Mouse (Mus musculus): ENCODE measurements around the gene Ttc25. TPM values are rescaled to one million over a fixed set of nuclear protein-coding genes. Genes with fewer than 3 reads are reported as not detected.

The Ttc25 gene
- polyA plus RNA-seq, 1 experiment: 0.71 TPM

DNA sequence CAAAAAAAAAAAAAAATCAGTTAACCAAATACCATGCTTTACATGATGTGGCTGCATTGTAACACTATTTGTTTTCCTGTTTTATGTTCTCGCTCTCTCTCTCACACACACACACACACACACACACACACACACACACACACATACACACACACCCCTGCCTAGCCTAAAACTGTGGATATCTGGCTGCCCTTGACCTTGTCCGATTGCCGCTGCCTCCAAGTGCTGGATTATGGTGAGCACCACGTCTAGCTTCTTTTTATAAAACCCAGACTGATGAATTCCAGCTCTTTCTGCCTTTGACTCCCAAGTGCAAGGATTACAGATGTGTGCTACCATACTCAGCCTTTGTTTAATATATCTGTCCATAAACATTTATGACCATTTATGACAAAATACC lies 72.1 kb downstream of the Ttc25 start:
- peaks cover 65% of the 10 kb centered on the region for H3K79me2 ChIP-seq (ENCODE audit: control insufficient read depth, insufficient read depth)
- TF ChIP-seq CEBPB (IDR thresholded peaks at IDR 0.05; ENCODE audit: insufficient read depth, poor library complexity, severe bottlenecking): no peak
- no peak for TF ChIP-seq E2F4 (IDR thresholded peaks at IDR 0.05; ENCODE audit: insufficient read depth)
- TF ChIP-seq USF1 (IDR thresholded peaks at IDR 0.05; ENCODE audit: low read depth): no peak
- TF ChIP-seq MYOG (IDR thresholded peaks at IDR 0.05; ENCODE audit: control insufficient read depth in 1 of 3, insufficient read depth in 1 of 3, insufficient read length in 2 of 3, low read depth in 2 of 3): no peak
- TF ChIP-seq POLR2AphosphoS2 (IDR thresholded peaks at IDR 0.05; ENCODE audit: insufficient read length, low read depth): no peak
- TF ChIP-seq MYOD1 (IDR thresholded peaks at IDR 0.05; ENCODE audit: control insufficient read depth in 1 of 3, insufficient read length in 2 of 3, low read depth in 2 of 3): no peak
- no peak overlapping the region for H3ac ChIP-seq (ENCODE audit: control insufficient read depth, insufficient read length)
- H3K4me2 ChIP-seq (ENCODE audit: low read depth): peak overlapping the region; percentile 96
- peaks cover 5% of the 10 kb centered on the region for H3K36me3 ChIP-seq (ENCODE audit: control insufficient read depth, insufficient read depth)
- H3K4me3 ChIP-seq: peak overlapping the region; percentile 98
- H3K27me3 ChIP-seq (ENCODE audit: control insufficient read depth, insufficient read depth, insufficient read length): no peaks in the 10 kb centered on the region

DNA sequence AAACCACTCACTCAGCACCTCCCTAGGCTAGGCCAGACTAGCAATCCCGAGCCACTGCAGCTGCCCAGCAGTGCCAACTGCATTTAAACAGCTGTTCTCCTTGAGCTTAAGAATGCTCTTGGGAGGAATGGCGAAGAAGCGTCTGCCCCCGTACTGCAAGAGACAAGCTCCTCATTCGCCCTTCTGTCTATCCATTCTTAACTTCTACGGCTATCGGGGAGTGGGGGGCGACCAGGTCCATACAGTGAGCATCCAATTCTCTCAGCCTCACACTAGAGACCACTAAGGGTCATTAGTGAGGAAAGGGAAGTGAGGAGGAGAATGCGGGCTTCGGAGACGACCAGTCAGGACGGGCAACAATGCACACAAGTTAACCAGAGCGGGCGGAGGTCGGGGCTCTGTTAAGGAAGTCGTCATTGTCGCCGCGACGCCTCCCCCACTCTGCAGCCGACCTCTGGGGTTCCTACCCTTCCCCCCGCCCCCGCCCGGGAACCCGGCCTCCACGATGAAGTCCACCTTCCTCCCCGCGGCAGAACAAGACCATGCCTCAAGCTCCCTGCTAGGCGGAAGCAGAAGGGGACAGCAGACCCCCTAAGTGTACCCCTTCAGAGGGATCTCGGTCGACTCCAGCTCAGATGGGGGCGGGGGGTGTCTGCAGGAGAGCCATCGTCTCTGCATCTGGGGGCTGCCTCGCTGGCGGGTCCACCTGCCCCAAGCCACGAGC lies 73.5 kb downstream of the Ttc25 start, which contains the start of gene Nkiras2:
Gene Nkiras2 (plus strand): TSS at position 484 of the 724 bp plus-strand sequence.
- H3K27me3 ChIP-seq (ENCODE audit: control insufficient read depth, insufficient read depth, insufficient read length): no peaks in the 10 kb centered on the region
- TF ChIP-seq POLR2A (IDR thresholded peaks at IDR 0.05; ENCODE audit: insufficient read length, low read depth): peak; percentile 26
- no peak for TF ChIP-seq E2F4 (IDR thresholded peaks at IDR 0.05; ENCODE audit: insufficient read depth)
- no peak for TF ChIP-seq USF1 (IDR thresholded peaks at IDR 0.05; ENCODE audit: low read depth)
- no peak for TF ChIP-seq MAX (IDR thresholded peaks at IDR 0.05; ENCODE audit: low read depth)
- peak; percentile 81 for TF ChIP-seq TCF12 (IDR thresholded peaks at IDR 0.05; ENCODE audit: insufficient read depth, poor library complexity, severe bottlenecking)
- peak; percentile 64 for TF ChIP-seq POLR2AphosphoS2 (IDR thresholded peaks at IDR 0.05; ENCODE audit: insufficient read length, low read depth)
- TF ChIP-seq MYOD1 (IDR thresholded peaks at IDR 0.05; ENCODE audit: control insufficient read depth in 1 of 3, insufficient read length in 2 of 3, low read depth in 2 of 3): peak; percentile 67 to 93 (median 89)
- TF ChIP-seq TCF3 (IDR thresholded peaks at IDR 0.05; ENCODE audit: insufficient read length, low read depth): peak; percentile 75
- no peak for TF ChIP-seq CEBPB (IDR thresholded peaks at IDR 0.05; ENCODE audit: insufficient read depth, poor library complexity, severe bottlenecking)
- TF ChIP-seq REST (IDR thresholded peaks at IDR 0.05; ENCODE audit: insufficient read depth, insufficient read length): no peak
- no peak for TF ChIP-seq SRF (IDR thresholded peaks at IDR 0.05; ENCODE audit: control insufficient read depth, insufficient read length, low read depth)
- peak; percentile 88 to 97 (median 94) for TF ChIP-seq MYOG (IDR thresholded peaks at IDR 0.05; ENCODE audit: control insufficient read depth in 1 of 3, insufficient read depth in 1 of 3, insufficient read length in 2 of 3, low read depth in 2 of 3)
- peak within 1 kb of the TSS; percentile 98 for H3K4me3 ChIP-seq
- peaks cover 51% of the 10 kb centered on the region for H3K79me2 ChIP-seq (ENCODE audit: control insufficient read depth, insufficient read depth)
- peaks cover 5% of the 10 kb centered on the region for H3K36me3 ChIP-seq (ENCODE audit: control insufficient read depth, insufficient read depth)
- H3ac ChIP-seq (ENCODE audit: control insufficient read depth, insufficient read length): peak within 1 kb of the TSS; percentile 40
- peak within 1 kb of the TSS; percentile 96 for H3K4me2 ChIP-seq (ENCODE audit: low read depth)

- peak overlapping the region; percentile 88 for H3K4me2 ChIP-seq (ENCODE audit: low read depth)
- peak overlapping the region; percentile 98 for H3K4me3 ChIP-seq
- H3ac ChIP-seq (ENCODE audit: control insufficient read depth, insufficient read length): peak overlapping the region; percentile 40
- H3K79me2 ChIP-seq (ENCODE audit: control insufficient read depth, insufficient read depth): peaks cover 48% of the 10 kb centered on the region
- TF ChIP-seq MYOG (IDR thresholded peaks at IDR 0.05; ENCODE audit: control insufficient read depth in 1 of 3, insufficient read depth in 1 of 3, insufficient read length in 2 of 3, low read depth in 2 of 3): peak in 1 of 3 experiments; percentile 18
- no peak for TF ChIP-seq USF1 (IDR thresholded peaks at IDR 0.05; ENCODE audit: low read depth)
- no peak for TF ChIP-seq REST (IDR thresholded peaks at IDR 0.05; ENCODE audit: insufficient read depth, insufficient read length)
- no peak for TF ChIP-seq E2F4 (IDR thresholded peaks at IDR 0.05; ENCODE audit: insufficient read depth)
- TF ChIP-seq SRF (IDR thresholded peaks at IDR 0.05; ENCODE audit: control insufficient read depth, insufficient read length, low read depth): no peak
- peak; percentile 81 for TF ChIP-seq POLR2A (IDR thresholded peaks at IDR 0.05; ENCODE audit: insufficient read length, low read depth)
- no peak for TF ChIP-seq MAX (IDR thresholded peaks at IDR 0.05; ENCODE audit: low read depth)
- no peak for TF ChIP-seq TCF12 (IDR thresholded peaks at IDR 0.05; ENCODE audit: insufficient read depth, poor library complexity, severe bottlenecking)
- peak; percentile 83 for TF ChIP-seq POLR2AphosphoS2 (IDR thresholded peaks at IDR 0.05; ENCODE audit: insufficient read length, low read depth)
- TF ChIP-seq TCF3 (IDR thresholded peaks at IDR 0.05; ENCODE audit: insufficient read length, low read depth): no peak
- TF ChIP-seq MYOD1 (IDR thresholded peaks at IDR 0.05; ENCODE audit: control insufficient read depth in 1 of 3, insufficient read length in 2 of 3, low read depth in 2 of 3): no peak
- no peak for TF ChIP-seq CEBPB (IDR thresholded peaks at IDR 0.05; ENCODE audit: insufficient read depth, poor library complexity, severe bottlenecking)
- peaks cover 5% of the 10 kb centered on the region for H3K36me3 ChIP-seq (ENCODE audit: control insufficient read depth, insufficient read depth)
- H3K27me3 ChIP-seq (ENCODE audit: control insufficient read depth, insufficient read depth, insufficient read length): no peaks in the 10 kb centered on the region
These were observed 74.1 kb downstream of the Ttc25 start for GRCm38 (mm10) chr11:100619485-100619975.

DNA sequence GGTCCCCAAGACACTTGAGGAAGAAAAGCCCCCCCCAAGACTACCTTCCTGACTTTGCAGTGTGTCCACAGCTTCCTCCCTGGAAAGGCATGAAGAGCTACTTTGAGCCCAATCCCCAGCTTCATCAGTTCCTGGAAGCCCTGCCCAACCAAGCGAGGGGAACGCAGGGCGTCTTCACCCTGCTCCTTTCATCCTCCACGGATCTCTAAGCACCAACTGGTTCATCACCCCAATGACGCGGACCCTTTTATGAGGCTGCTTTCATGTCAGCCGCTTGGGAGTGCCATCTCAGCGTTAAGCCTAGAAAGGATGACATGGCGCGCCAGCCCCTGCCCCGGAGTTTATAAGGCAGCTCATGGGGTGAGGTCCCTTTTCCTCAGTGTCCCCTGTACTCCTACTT lies 74.6 kb downstream of the Ttc25 start, which contains the start of gene Dnajc7:
Gene Dnajc7 (minus strand): TSS at position 187 of the 400 bp plus-strand sequence.
- H3K79me2 ChIP-seq (ENCODE audit: control insufficient read depth, insufficient read depth): peaks cover 47% of the 10 kb centered on the region
- TF ChIP-seq MAX (IDR thresholded peaks at IDR 0.05; ENCODE audit: low read depth) (no peak), USF1 (IDR thresholded peaks at IDR 0.05; ENCODE audit: low read depth) (no peak)
- H3K27me3 ChIP-seq (ENCODE audit: control insufficient read depth, insufficient read depth, insufficient read length): no peaks in the 10 kb centered on the region
- peak within 1 kb of the TSS; percentile 88 for H3K4me2 ChIP-seq (ENCODE audit: low read depth)
- H3K4me3 ChIP-seq: peak within 1 kb of the TSS; percentile 98
- H3K36me3 ChIP-seq (ENCODE audit: control insufficient read depth, insufficient read depth): peaks cover 8% of the 10 kb centered on the region
- H3ac ChIP-seq (ENCODE audit: control insufficient read depth, insufficient read length): peak within 1 kb of the TSS; percentile 40

Other genes with a start within 250 kb of the Ttc25 start
- gene Eif1, start 225.7 kb upstream of the Ttc25 start, polyA plus RNA-seq (2012; fragmentation: generic; extraction: Trizol): 1,731 TPM
- not detected for gene Gast, start 211.2 kb upstream of the Ttc25 start, polyA plus RNA-seq (2012; fragmentation: generic; extraction: Trizol)
- 1.0 TPM for gene Hap1, start 189.5 kb upstream of the Ttc25 start, polyA plus RNA-seq (2012; fragmentation: generic; extraction: Trizol)
- gene Jup, start 147.8 kb upstream of the Ttc25 start, polyA plus RNA-seq (2012; fragmentation: generic; extraction: Trizol): 161 TPM
- 115 TPM for gene P3h4, start 130.8 kb upstream of the Ttc25 start, polyA plus RNA-seq (2012; fragmentation: generic; extraction: Trizol)
- 162 TPM for gene Fkbp10, start 129.9 kb upstream of the Ttc25 start, polyA plus RNA-seq (2012; fragmentation: generic; extraction: Trizol)
- gene Nt5c3b, start 103.8 kb upstream of the Ttc25 start, polyA plus RNA-seq (2012; fragmentation: generic; extraction: Trizol): 47.6 TPM
- 0.20 TPM for gene Klhl10, start 103.7 kb upstream of the Ttc25 start, polyA plus RNA-seq (2012; fragmentation: generic; extraction: Trizol)
- gene Klhl11, start 72.9 kb upstream of the Ttc25 start, polyA plus RNA-seq (2012; fragmentation: generic; extraction: Trizol): 3.6 TPM
- gene Acly, start 17.6 kb upstream of the Ttc25 start, polyA plus RNA-seq (2012; fragmentation: generic; extraction: Trizol): 95.5 TPM
- gene Cnp, start 29.3 kb downstream of the Ttc25 start, polyA plus RNA-seq (2012; fragmentation: generic; extraction: Trizol): 18.5 TPM
- gene Nkiras2, start 73.6 kb downstream of the Ttc25 start, polyA plus RNA-seq (2012; fragmentation: generic; extraction: Trizol): 130 TPM
- gene Dnajc7, start 74.6 kb downstream of the Ttc25 start, polyA plus RNA-seq (2012; fragmentation: generic; extraction: Trizol): 113 TPM
- gene Zfp385c, start 146.8 kb downstream of the Ttc25 start, polyA plus RNA-seq (2012; fragmentation: generic; extraction: Trizol): 0.24 TPM
- 0.40 TPM for gene Dhx58, start 158.7 kb downstream of the Ttc25 start, polyA plus RNA-seq (2012; fragmentation: generic; extraction: Trizol)
- gene Kat2a, start 166.9 kb downstream of the Ttc25 start, polyA plus RNA-seq (2012; fragmentation: generic; extraction: Trizol): 29.9 TPM
- 0.23 TPM for gene Hspb9, start 168.2 kb downstream of the Ttc25 start, polyA plus RNA-seq (2012; fragmentation: generic; extraction: Trizol)
- gene Rab5c, start 192.6 kb downstream of the Ttc25 start, polyA plus RNA-seq (2012; fragmentation: generic; extraction: Trizol): 128 TPM
- 0.05 TPM for gene Kcnh4, start 214.3 kb downstream of the Ttc25 start, polyA plus RNA-seq (2012; fragmentation: generic; extraction: Trizol)
- not detected for gene Hcrt, start 217.3 kb downstream of the Ttc25 start, polyA plus RNA-seq (2012; fragmentation: generic; extraction: Trizol)
- gene Ghdc, start 225.3 kb downstream of the Ttc25 start, polyA plus RNA-seq (2012; fragmentation: generic; extraction: Trizol): 10.4 TPM